Mouse (Mus musculus): Measurements from ENCODE around the gene Mtrf1. TPM values are rescaled to one million over a fixed set of nuclear protein-coding genes. Genes with fewer than 3 reads are reported as not detected.

Mtrf1 gene
- total and polyA plus RNA-seq, 3 experiments: 4.5 to 7.9 (median 7.3) TPM

GRCm38 (mm10) chr14:79389438-79390264, 7.9 kb upstream of the Mtrf1 start:
- H3K4me1 ChIP-seq (ENCODE audit: control insufficient read depth, insufficient read depth, low read length): peaks cover 4% of the 10 kb centered on the region
- no peaks in the 10 kb centered on the region for H3K79me2 ChIP-seq (replicated peaks; ENCODE audit: control insufficient read depth, insufficient read depth, low read length)
- no peaks in the 10 kb centered on the region for H3K27me3 ChIP-seq (ENCODE audit: control insufficient read depth, insufficient read depth, low read length)
- 2% methylated on average over 16 of the region's 16 CpGs for WGBS
- H3K27ac ChIP-seq: peak overlapping the region; percentile 96
- peak overlapping the region; percentile 84 for H3K9ac ChIP-seq (ENCODE audit: low read depth, low read length)
- peak; percentile 26 to 57 for DNase-seq
- H3K36me3 ChIP-seq (ENCODE audit: control insufficient read depth, insufficient read depth, low read length): peaks cover 10% of the 10 kb centered on the region
- TF ChIP-seq POLR2A (IDR thresholded peaks at IDR 0.05; ENCODE audit: insufficient read depth, low read depth, low read length): no peak
- no peak for TF ChIP-seq CTCF (IDR thresholded peaks at IDR 0.05)
- TF ChIP-seq EP300 (IDR thresholded peaks at IDR 0.05; ENCODE audit: insufficient read depth, low read depth, low read length): no peak
- H3K4me3 ChIP-seq: peak overlapping the region; percentile 95
- intact Hi-C loops (cut with DNase I): loop anchor here (10.0 kb wide), 1 partner anchor 195 kb away; the partner anchor contains the start of gene Sugt1

GRCm38 (mm10) chr14:79390265-79390926, 7.2 kb upstream of the Mtrf1 start, which contains the start of gene Naa16:
Naa16 (minus strand) TSS chr14:79390778.
- under 1% methylated on average over 71 of the region's 71 CpGs for whole genome bisulfite sequencing

GRCm38 (mm10) chr14:79393289-79393688, 4.3 kb upstream of the Mtrf1 start:
- H3K9ac ChIP-seq (ENCODE audit: low read depth, low read length): no peak overlapping the region
- no peak overlapping the region for H3K27ac ChIP-seq
- intact Hi-C loops (cut with DNase I): loop anchor here (10.0 kb wide), 1 partner anchor 192 kb away; the partner anchor contains the start of gene Sugt1
- H3K4me3 ChIP-seq: no peak overlapping the region
- H3K36me3 ChIP-seq (ENCODE audit: control insufficient read depth, insufficient read depth, low read length): peaks cover 9% of the 10 kb centered on the region
- H3K4me1 ChIP-seq (ENCODE audit: control insufficient read depth, insufficient read depth, low read length): peaks cover 4% of the 10 kb centered on the region
- no peak for DNase-seq
- TF ChIP-seq POLR2A (IDR thresholded peaks at IDR 0.05; ENCODE audit: insufficient read depth, low read depth, low read length): no peak
- TF ChIP-seq EP300 (IDR thresholded peaks at IDR 0.05; ENCODE audit: insufficient read depth, low read depth, low read length): no peak
- no peak for TF ChIP-seq CTCF (IDR thresholded peaks at IDR 0.05)
- 24% methylated on average over 1 of the region's 1 CpGs for whole genome bisulfite sequencing
- no peaks in the 10 kb centered on the region for H3K27me3 ChIP-seq (ENCODE audit: control insufficient read depth, insufficient read depth, low read length)
- no peaks in the 10 kb centered on the region for H3K79me2 ChIP-seq (replicated peaks; ENCODE audit: control insufficient read depth, insufficient read depth, low read length)

More at GRCm38 (mm10) chr14:79390265-79390926, 7.2 kb upstream of the Mtrf1 start, which contains the start of gene Naa16:
- Histone ChIP-seq H3K4me3 (peak within 1 kb of the TSS; percentile 95), H3K27ac (peak within 1 kb of the TSS; percentile 96), H3K36me3 (ENCODE audit: control insufficient read depth, insufficient read depth, low read length) (peaks cover 10% of the 10 kb centered on the region), H3K9ac (ENCODE audit: low read depth, low read length) (peak within 1 kb of the TSS; percentile 84), H3K79me2 (replicated peaks; ENCODE audit: control insufficient read depth, insufficient read depth, low read length) (no peaks in the 10 kb centered on the region), H3K27me3 (ENCODE audit: control insufficient read depth, insufficient read depth, low read length) (no peaks in the 10 kb centered on the region), H3K4me1 (ENCODE audit: control insufficient read depth, insufficient read depth, low read length) (peaks cover 4% of the 10 kb centered on the region)
- peak; percentile 97 to 98 for DNase-seq
- TF ChIP-seq EP300 (IDR thresholded peaks at IDR 0.05; ENCODE audit: insufficient read depth, low read depth, low read length) (0 out of 2 replicates have a peak, but pooled peaks have one; percentile 43), CTCF (IDR thresholded peaks at IDR 0.05) (peak; percentile 71), POLR2A (IDR thresholded peaks at IDR 0.05; ENCODE audit: insufficient read depth, low read depth, low read length) (peak; percentile 97)
- intact Hi-C loops (cut with DNase I): loop anchor here (10.0 kb wide), 1 partner anchor 194 kb away; the partner anchor contains the start of gene Sugt1

GRCm38 (mm10) chr14:79394564-79394963, 3.0 kb upstream of the Mtrf1 start:
- intact Hi-C loops (cut with DNase I): loop anchor here (2.0 to 10.0 kb wide), 2 partner anchors 72 to 190 kb away; partner anchors contain the start of gene Sugt1
- peak in 1 of 2 experiments; percentile 9 for DNase-seq
- Histone ChIP-seq H3K79me2 (replicated peaks; ENCODE audit: control insufficient read depth, insufficient read depth, low read length) (no peaks in the 10 kb centered on the region), H3K9ac (ENCODE audit: low read depth, low read length) (no peak overlapping the region), H3K4me1 (ENCODE audit: control insufficient read depth, insufficient read depth, low read length) (no peaks in the 10 kb centered on the region; the same call in 1 of the 2 replicates), H3K4me3 (no peak overlapping the region), H3K27me3 (ENCODE audit: control insufficient read depth, insufficient read depth, low read length) (no peaks in the 10 kb centered on the region), H3K36me3 (ENCODE audit: control insufficient read depth, insufficient read depth, low read length) (peaks cover 5% of the 10 kb centered on the region), H3K27ac (no peak overlapping the region)
- peak; percentile 74 for TF ChIP-seq CTCF (IDR thresholded peaks at IDR 0.05)
- no peak for TF ChIP-seq POLR2A (IDR thresholded peaks at IDR 0.05; ENCODE audit: insufficient read depth, low read depth, low read length)

- intact Hi-C loops (cut with DNase I): no loop called here
- Histone ChIP-seq H3K27ac (no peak overlapping the region), H3K27me3 (ENCODE audit: control insufficient read depth, insufficient read depth, low read length) (no peaks in the 10 kb centered on the region), H3K9ac (ENCODE audit: low read depth, low read length) (no peak overlapping the region), H3K36me3 (ENCODE audit: control insufficient read depth, insufficient read depth, low read length) (no peaks in the 10 kb centered on the region), H3K4me1 (ENCODE audit: control insufficient read depth, insufficient read depth, low read length) (no peaks in the 10 kb centered on the region), H3K79me2 (replicated peaks; ENCODE audit: control insufficient read depth, insufficient read depth, low read length) (no peaks in the 10 kb centered on the region), H3K4me3 (no peak overlapping the region)
- DNase-seq: no peak
- TF ChIP-seq EP300 (IDR thresholded peaks at IDR 0.05; ENCODE audit: insufficient read depth, low read depth, low read length): no peak
- TF ChIP-seq CTCF (IDR thresholded peaks at IDR 0.05): no peak
- TF ChIP-seq POLR2A (IDR thresholded peaks at IDR 0.05; ENCODE audit: insufficient read depth, low read depth, low read length): no peak
- 83% methylated on average over 2 of the region's 2 CpGs for WGBS
Observed at GRCm38 (mm10) chr14:79407641-79408040, 10.1 kb downstream of the Mtrf1 start.
